In the genomic region with DNA sequence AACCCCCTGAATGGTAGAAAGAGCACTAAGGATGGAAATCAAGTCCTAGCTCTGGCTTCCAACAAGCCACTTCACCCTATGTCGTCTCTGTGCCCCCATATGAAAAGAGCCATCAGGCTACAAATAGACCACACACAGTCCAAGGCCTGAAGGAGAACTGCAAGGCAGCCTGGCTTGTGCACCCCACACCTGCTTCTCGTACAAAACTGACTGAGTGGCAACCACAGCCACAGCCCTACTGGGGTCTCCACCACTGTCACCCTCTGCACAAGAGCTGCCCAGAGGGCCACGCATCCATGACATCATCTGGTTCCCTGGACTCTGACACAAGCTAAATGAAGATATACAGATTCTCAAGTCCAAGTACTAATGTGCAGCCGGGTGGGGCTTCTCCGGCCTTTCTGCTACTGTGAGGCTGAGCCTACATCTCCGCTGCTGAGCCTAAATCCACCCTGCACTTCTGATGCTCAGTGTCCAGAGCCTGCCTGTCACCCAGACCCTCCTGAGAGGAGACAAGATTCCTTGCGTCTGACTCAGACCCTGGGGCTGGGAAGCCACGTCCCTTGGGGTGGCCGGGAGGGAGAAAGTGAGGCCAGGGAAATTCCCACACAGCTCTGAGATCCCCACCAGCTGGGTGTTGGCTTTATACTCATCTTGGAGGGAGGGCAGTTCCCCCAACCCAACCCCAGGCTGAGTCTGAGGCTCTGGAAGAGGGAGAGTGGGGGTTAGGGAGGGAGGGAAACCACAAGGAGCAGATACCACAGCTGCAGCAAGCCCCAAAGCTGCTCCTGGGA, we compare ENCODE assay signal across 9 mouse cellular contexts.
DNase-seq lines count a peak whose midpoint lies in the region; ATAC-seq and TF ChIP-seq lines count a peak whose summit lies in the region.
"Had no signal": no experiment of that assay in that cellular context is flagged by ENCODE, and none has a peak within 500 bp of the region (broad histone marks: within the 10 kb centered on the region; RNA-seq: fewer than 3 reads in every experiment).

No protein-coding gene starts in this region.

- H3K27ac ChIP-seq in heart, embryonic 11.5 days (ENCODE audit: low read depth, low read length): no peak overlapping the region
- no peak overlapping the region for H3K27ac ChIP-seq in limb, embryonic 14.5 days (replicated peaks; ENCODE audit: low read depth, low read length)
- no peak overlapping the region for H3K27ac ChIP-seq in layer of hippocampus, adult 2 months
- H3K27ac ChIP-seq in cerebellum, adult 2 months (ENCODE audit: insufficient read depth, low read length): no peak overlapping the region

- ATAC-seq in heart, embryonic 11.5 days (replicated peaks; ENCODE audit: insufficient number of reproducible peaks, low FRiP score, low TSS enrichment): no peak
- no peak for ATAC-seq in limb, embryonic 14.5 days (ENCODE audit: low FRiP score, low read depth)

- DNase-seq in heart, adult 18-20 months: peak; percentile 65 to 85
- peak; percentile 84 to 87 for DNase-seq in heart, adult 9 months (ENCODE audit: low spot score in 2 of 2)
- DNase-seq in limb, embryonic 14.5 days (ENCODE audit: low spot score): no peak
- no peak for DNase-seq in spleen, postnatal 4 days (ENCODE audit: low spot score in 2 of 2)
- no peak for DNase-seq in layer of hippocampus, adult 2 months (ENCODE audit: low spot score in 2 of 2)
- DNase-seq in cerebellum, adult 2 months: no peak
- DNase-seq: spleen, adult 18-20 months had no signal

- 63% methylated on average over 9 of the region's 9 CpGs for WGBS in heart, embryonic 11.5 days (ENCODE audit: insufficient replicate concordance)
- WGBS in limb, embryonic 14.5 days: 66% methylated on average over 9 of the region's 9 CpGs
- 75% methylated on average over 9 of the region's 9 CpGs for WGBS in cerebellum, adult 2 months

- no peak overlapping the region for H3K4me2 ChIP-seq in heart, embryonic 11.5 days
- H3K4me2 ChIP-seq in limb, embryonic 14.5 days (replicated peaks; ENCODE audit: low read depth, low read length, severe bottlenecking): no peak overlapping the region

- H3K4me1 ChIP-seq in heart, embryonic 11.5 days (ENCODE audit: control insufficient read depth, insufficient read depth, low read length): 0 out of 2 replicates have a peak, but pooled peaks cover 3% of the 10 kb centered on the region
- no peaks in the 10 kb centered on the region for H3K4me1 ChIP-seq in limb, embryonic 14.5 days (ENCODE audit: control insufficient read depth, insufficient read depth, low read length)
- no peaks in the 10 kb centered on the region for H3K4me1 ChIP-seq in cerebellum, adult 2 months (ENCODE audit: control insufficient read depth, insufficient read depth, low read length)

- no peaks in the 10 kb centered on the region for H3K79me3 ChIP-seq in C2C12 (ENCODE audit: low read depth)

- no peaks in the 10 kb centered on the region for H3K36me3 ChIP-seq in heart, embryonic 11.5 days (ENCODE audit: control insufficient read depth, insufficient read depth, low read length)
- no peaks in the 10 kb centered on the region for H3K36me3 ChIP-seq in C2C12 (ENCODE audit: control insufficient read depth, insufficient read depth)
- no peaks in the 10 kb centered on the region for H3K36me3 ChIP-seq in limb, embryonic 14.5 days (ENCODE audit: control insufficient read depth, insufficient read depth, low read length)

- no peaks in the 10 kb centered on the region for H3K27me3 ChIP-seq in heart, embryonic 11.5 days (ENCODE audit: control insufficient read depth, insufficient read depth, low read length)
- H3K27me3 ChIP-seq in C2C12 (ENCODE audit: control insufficient read depth, insufficient read depth, insufficient read length): no peaks in the 10 kb centered on the region
- H3K27me3 ChIP-seq in limb, embryonic 14.5 days (ENCODE audit: control insufficient read depth, insufficient read depth, low read length): no peaks in the 10 kb centered on the region
- H3K27me3 ChIP-seq in cerebellum, adult 2 months (ENCODE audit: control insufficient read depth, insufficient read depth, low read length): no peaks in the 10 kb centered on the region

- no peak overlapping the region for H3ac ChIP-seq in C2C12 (ENCODE audit: control insufficient read depth, insufficient read length, low read depth)

- no peak for TF ChIP-seq CTCF in C2C12 (IDR thresholded peaks at IDR 0.05; ENCODE audit: control insufficient read depth, insufficient read depth, insufficient read length)
- TF ChIP-seq CTCF in layer of hippocampus, adult 2 months (conservative IDR thresholded peaks at IDR 0.05): no peak
- no peak for TF ChIP-seq CTCF in cerebellum, adult 2 months (IDR thresholded peaks at IDR 0.05; ENCODE audit: borderline replicate concordance, insufficient read depth, low read depth, low read length)

- H3K9ac ChIP-seq in heart, embryonic 11.5 days (ENCODE audit: low read depth, low read length): no peak overlapping the region
- H3K9ac ChIP-seq in limb, embryonic 14.5 days (ENCODE audit: low read depth, low read length, severe bottlenecking): 0 out of 2 replicates have a peak overlapping the region, but pooled peaks have one; percentile 12

- TF ChIP-seq POLR2A in limb, embryonic 14.5 days (IDR thresholded peaks at IDR 0.05; ENCODE audit: borderline replicate concordance, extremely low read depth, insufficient read depth, insufficient read length): no peak
- TF ChIP-seq POLR2A in cerebellum, adult 2 months (IDR thresholded peaks at IDR 0.05; ENCODE audit: borderline replicate concordance, insufficient read depth, low read length): no peak

- H3K4me3 ChIP-seq in heart, embryonic 11.5 days (ENCODE audit: low read depth, low read length): no peak overlapping the region
- no peak overlapping the region for H3K4me3 ChIP-seq in C2C12 (ENCODE audit: insufficient read depth, poor library complexity, severe bottlenecking)
- no peak overlapping the region for H3K4me3 ChIP-seq in limb, embryonic 14.5 days (replicated peaks; ENCODE audit: low read length)
- H3K4me3 ChIP-seq in layer of hippocampus, adult 2 months: no peak overlapping the region
- H3K4me3 ChIP-seq in cerebellum, adult 2 months (replicated peaks; ENCODE audit: insufficient read depth, low read depth, low read length): no peak overlapping the region

- H3K9me3 ChIP-seq in heart, embryonic 11.5 days (replicated peaks; ENCODE audit: control insufficient read depth, low read length): no peaks in the 10 kb centered on the region
- H3K9me3 ChIP-seq in limb, embryonic 14.5 days (ENCODE audit: control insufficient read depth, low read length): no peaks in the 10 kb centered on the region

- H3K79me2 ChIP-seq in C2C12 (ENCODE audit: control insufficient read depth, insufficient read depth): no peaks in the 10 kb centered on the region

TF ChIP-seq in C2C12, 6 proteins besides CTCF, POLR2A, EP300 and RAD21:
- no peak for TF ChIP-seq MAX (IDR thresholded peaks at IDR 0.05)
- no peak for TF ChIP-seq CEBPB (IDR thresholded peaks at IDR 0.05; ENCODE audit: low read depth)
- no peak for TF ChIP-seq FOSL1 (IDR thresholded peaks at IDR 0.05; ENCODE audit: insufficient read depth, low read length, poor library complexity, severe bottlenecking)
- peak; percentile 53 for TF ChIP-seq MYOD1 (IDR thresholded peaks at IDR 0.05; ENCODE audit: control insufficient read depth, insufficient read length, low read depth)

Comparison
In these comparisons a context has a peak if more than half of its experiments do, and no peak if none do; other contexts are left out.
1. DNase-seq: peak in heart, adult 18-20 months (2 of 2) and heart, adult 9 months (2 of 2); none in limb, embryonic 14.5 days (single experiment), spleen, postnatal 4 days (0 of 2), layer of hippocampus, adult 2 months (0 of 2) and cerebellum, adult 2 months (0 of 2).